Mouse (Mus musculus): ENCODE measurements around the gene Kcnq1. TPM values are rescaled to one million over a fixed set of nuclear protein-coding genes. Genes with fewer than 3 reads are reported as not detected.
A peak's percentile ranks its signal among the peaks of the same experiment; 100 is the strongest.

The Kcnq1 gene
- polyA plus RNA-seq, 2 experiments = 1.5 to 1.7 TPM

- no peak for DNase-seq (ENCODE audit: low spot score)
- WGBS = 67% methylated on average over 14 of the region's 14 CpGs
Observed at GRCm38 (mm10) chr7:143329110-143329810, 223.1 kb downstream of the Kcnq1 start.

GRCm38 (mm10) chr7:143333040-143333439 is 226.9 kb downstream of the Kcnq1 start:
- no peak for DNase-seq (ENCODE audit: low spot score)
- no peaks in the 10 kb centered on the region for H3K36me3 ChIP-seq (ENCODE audit: control insufficient read depth, insufficient read depth, low read length)
- no peaks in the 10 kb centered on the region for H3K27me3 ChIP-seq (ENCODE audit: control insufficient read depth, insufficient read depth, low read length)
- no peak overlapping the region for H3K4me3 ChIP-seq (replicated peaks; ENCODE audit: low read length)
- H3K9ac ChIP-seq (ENCODE audit: low read depth, low read length, severe bottlenecking) = no peak overlapping the region
- H3K4me1 ChIP-seq (ENCODE audit: control insufficient read depth, insufficient read depth, low read length) = peaks cover 25% of the 10 kb centered on the region
- H3K27ac ChIP-seq (replicated peaks; ENCODE audit: low read depth, low read length) = no peak overlapping the region
- WGBS = 59% methylated on average over 8 of the region's 8 CpGs
- no peak for ATAC-seq (ENCODE audit: low FRiP score, low read depth)
- peaks cover 5% of the 10 kb centered on the region for H3K9me3 ChIP-seq (ENCODE audit: control insufficient read depth, low read length)
- H3K4me2 ChIP-seq (replicated peaks; ENCODE audit: low read depth, low read length, severe bottlenecking) = no peak overlapping the region
- no peak for TF ChIP-seq POLR2A (IDR thresholded peaks at IDR 0.05; ENCODE audit: borderline replicate concordance, extremely low read depth, insufficient read depth, insufficient read length)

More at GRCm38 (mm10) chr7:143329110-143329810, 223.1 kb downstream of the Kcnq1 start:
- no peak overlapping the region for H3K4me2 ChIP-seq (replicated peaks; ENCODE audit: low read depth, low read length, severe bottlenecking)
- no peak overlapping the region for H3K4me3 ChIP-seq (replicated peaks; ENCODE audit: low read length)
- H3K27me3 ChIP-seq (ENCODE audit: control insufficient read depth, insufficient read depth, low read length) = no peaks in the 10 kb centered on the region
- ATAC-seq (ENCODE audit: low FRiP score, low read depth) = peak; percentile 35; the same call in 1 of the 2 replicates
- TF ChIP-seq POLR2A (IDR thresholded peaks at IDR 0.05; ENCODE audit: borderline replicate concordance, extremely low read depth, insufficient read depth, insufficient read length) = no peak
- H3K27ac ChIP-seq (replicated peaks; ENCODE audit: low read depth, low read length) = no peak overlapping the region
- H3K36me3 ChIP-seq (ENCODE audit: control insufficient read depth, insufficient read depth, low read length) = no peaks in the 10 kb centered on the region
- H3K4me1 ChIP-seq (ENCODE audit: control insufficient read depth, insufficient read depth, low read length) = peaks cover 39% of the 10 kb centered on the region
- no peaks in the 10 kb centered on the region for H3K9me3 ChIP-seq (ENCODE audit: control insufficient read depth, low read length)
- H3K9ac ChIP-seq (ENCODE audit: low read depth, low read length, severe bottlenecking) = no peak overlapping the region

GRCm38 (mm10) chr7:143333604-143334003 is 227.4 kb downstream of the Kcnq1 start:
- Histone ChIP-seq H3K4me1 (ENCODE audit: control insufficient read depth, insufficient read depth, low read length) (peaks cover 21% of the 10 kb centered on the region), H3K36me3 (ENCODE audit: control insufficient read depth, insufficient read depth, low read length) (no peaks in the 10 kb centered on the region), H3K27ac (replicated peaks; ENCODE audit: low read depth, low read length) (no peak overlapping the region), H3K4me2 (replicated peaks; ENCODE audit: low read depth, low read length, severe bottlenecking) (no peak overlapping the region), H3K9ac (ENCODE audit: low read depth, low read length, severe bottlenecking) (no peak overlapping the region), H3K27me3 (ENCODE audit: control insufficient read depth, insufficient read depth, low read length) (no peaks in the 10 kb centered on the region), H3K4me3 (replicated peaks; ENCODE audit: low read length) (no peak overlapping the region), H3K9me3 (ENCODE audit: control insufficient read depth, low read length) (peaks cover 6% of the 10 kb centered on the region)
- no peak for TF ChIP-seq POLR2A (IDR thresholded peaks at IDR 0.05; ENCODE audit: borderline replicate concordance, extremely low read depth, insufficient read depth, insufficient read length)
- WGBS = 29% methylated on average over 4 of the region's 4 CpGs
- DNase-seq (ENCODE audit: low spot score) (no peak), ATAC-seq (ENCODE audit: low FRiP score, low read depth) (no peak)

- H3K36me3 ChIP-seq (ENCODE audit: control insufficient read depth, insufficient read depth, low read length) = no peaks in the 10 kb centered on the region
- no peak overlapping the region for H3K27ac ChIP-seq (replicated peaks; ENCODE audit: low read depth, low read length)
- TF ChIP-seq POLR2A (IDR thresholded peaks at IDR 0.05; ENCODE audit: borderline replicate concordance, extremely low read depth, insufficient read depth, insufficient read length) = no peak
- 56% methylated on average over 4 of the region's 4 CpGs for WGBS
- H3K9me3 ChIP-seq (ENCODE audit: control insufficient read depth, low read length) = peaks cover 6% of the 10 kb centered on the region
- ATAC-seq (ENCODE audit: low FRiP score, low read depth) (peak; percentile 84), DNase-seq (ENCODE audit: low spot score) (peak; percentile 69)
- H3K4me3 ChIP-seq (replicated peaks; ENCODE audit: low read length) = no peak overlapping the region
- H3K4me2 ChIP-seq (replicated peaks; ENCODE audit: low read depth, low read length, severe bottlenecking) = no peak overlapping the region
- no peak overlapping the region for H3K9ac ChIP-seq (ENCODE audit: low read depth, low read length, severe bottlenecking)
- no peaks in the 10 kb centered on the region for H3K27me3 ChIP-seq (ENCODE audit: control insufficient read depth, insufficient read depth, low read length)
- H3K4me1 ChIP-seq (ENCODE audit: control insufficient read depth, insufficient read depth, low read length) = peaks cover 27% of the 10 kb centered on the region
Observed at GRCm38 (mm10) chr7:143338690-143339089, 232.5 kb downstream of the Kcnq1 start.

GRCm38 (mm10) chr7:143340601-143341281 is 234.6 kb downstream of the Kcnq1 start:
- H3K4me2 ChIP-seq (replicated peaks; ENCODE audit: low read depth, low read length, severe bottlenecking) = no peak overlapping the region
- DNase-seq (ENCODE audit: low spot score) (no peak), ATAC-seq (ENCODE audit: low FRiP score, low read depth) (no peak)
- H3K27ac ChIP-seq (replicated peaks; ENCODE audit: low read depth, low read length) = no peak overlapping the region
- H3K9me3 ChIP-seq (ENCODE audit: control insufficient read depth, low read length) = peaks cover 6% of the 10 kb centered on the region
- no peak for TF ChIP-seq POLR2A (IDR thresholded peaks at IDR 0.05; ENCODE audit: borderline replicate concordance, extremely low read depth, insufficient read depth, insufficient read length)
- H3K4me1 ChIP-seq (ENCODE audit: control insufficient read depth, insufficient read depth, low read length) = peaks cover 31% of the 10 kb centered on the region
- 40% methylated on average over 15 of the region's 15 CpGs for WGBS
- no peaks in the 10 kb centered on the region for H3K27me3 ChIP-seq (ENCODE audit: control insufficient read depth, insufficient read depth, low read length)
- no peak overlapping the region for H3K9ac ChIP-seq (ENCODE audit: low read depth, low read length, severe bottlenecking)
- no peaks in the 10 kb centered on the region for H3K36me3 ChIP-seq (ENCODE audit: control insufficient read depth, insufficient read depth, low read length)
- no peak overlapping the region for H3K4me3 ChIP-seq (replicated peaks; ENCODE audit: low read length)
